Mouse (Mus musculus) G1E (cell line): ENCODE measurements around the gene Ccdc153.
A peak's percentile ranks its signal among the peaks of the same experiment; 100 is the strongest.

Experiments used
- CTCF ChIP-seq: IDR thresholded peaks from 2 replicates; pipeline ENCODE4 v1.5.1; 2012; ENCODE audit warnings: low read depth, low read length, inconsistent platforms, mixed read lengths
- GATA1 ChIP-seq: IDR thresholded peaks from 2 replicates; pipeline ENCODE4 v1.6.1; 2012; ENCODE audit warnings: borderline replicate concordance, low read length, inconsistent platforms, mixed read lengths

GRCm38 (mm10) chr9:44292490-44292889 lies 52.0 kb downstream of the Ccdc153 start:
- peak; percentile 31 for TF ChIP-seq CTCF
- TF ChIP-seq GATA1 = no peak
